Mouse (Mus musculus) heart, embryonic 16.5 days (tissue): ENCODE measurements around the gene Cdkal1. TPM values are rescaled to one million over a fixed set of nuclear protein-coding genes. Genes with fewer than 3 reads are reported as not detected.

ENCODE experiments used
- ATAC-seq: fragments of 200-750 bp; cut with Nextera tagmentation; replicated peaks from 2 replicates; pipeline ENCODE4 v1.8.0; 2017; ENCODE audit warnings: moderate number of reproducible peaks; ENCODE audit not compliant: insufficient read depth, low FRiP score; ENCODE audit errors: extremely low read depth
- H3K27ac ChIP-seq: fragments of 300-500 bp; sonication (generic); 2 replicates; pipeline ENCODE4 v1.5.1; 2014; ENCODE audit warnings: mild to moderate bottlenecking, low read length, control low read depth, moderate library complexity
- H3K27me3 ChIP-seq: fragments of 300-500 bp; sonication (generic); 2 replicates; pipeline ENCODE4 v1.6.1; 2014; ENCODE audit warnings: low read length, mixed read lengths; ENCODE audit not compliant: control insufficient read depth, insufficient read depth
- H3K36me3 ChIP-seq: fragments of 300-500 bp; sonication (generic); 2 replicates; pipeline ENCODE4 v1.6.1; 2014; ENCODE audit not compliant: control insufficient read depth, insufficient read depth
- H3K4me1 ChIP-seq: fragments of 300-500 bp; sonication (generic); 2 replicates; pipeline ENCODE4 v1.6.1; 2014; ENCODE audit warnings: low read length, mixed read lengths; ENCODE audit not compliant: control insufficient read depth, insufficient read depth
- H3K4me2 ChIP-seq: fragments of 300-500 bp; sonication (generic); 2 replicates; pipeline ENCODE4 v1.6.1; 2014; ENCODE audit warnings: low read depth, mild to moderate bottlenecking, control low read depth, low read length
- H3K4me3 ChIP-seq: fragments of 300-500 bp; sonication (generic); 2 replicates; pipeline ENCODE4 v1.5.1; 2014; ENCODE audit warnings: mild to moderate bottlenecking, control low read depth, low read length
- H3K9ac ChIP-seq: fragments of 300-500 bp; sonication (generic); 2 replicates; pipeline ENCODE4 v1.6.1; 2014; ENCODE audit warnings: low read length, control low read depth
- H3K9me3 ChIP-seq: fragments of 300-500 bp; sonication (generic); replicated peaks from 2 replicates; pipeline ENCODE4 v1.6.1; 2016; ENCODE audit warnings: low read length; ENCODE audit not compliant: control insufficient read depth
- WGBS: fragments of 180-500 bp; shearing (Covaris S2); extraction: QIAGEN DNeasy Blood & Tissue Kit; methylation state at CpG from one replicate; pipeline ENCODE4 v1.1.7; 2014; 5-methylcytosine and 5-hydroxymethylcytosine counted together
- polyA plus RNA-seq: library from polyadenylated mRNA; unstranded; fragments of >200 nt; fragmentation: Nextera tagmentation; extraction: Ambion mirVana; gene quantifications from 2 replicates; pipeline ENCODE4 v1.2.1, GENCODE M21; 2015

The Cdkal1 gene
- polyA plus RNA-seq, 1 experiment from 2014 or later = 27.2 TPM

GRCm38 (mm10) chr13:29399908-29400307 is 455.6 kb downstream of the Cdkal1 start:
- H3K9ac ChIP-seq = no peak overlapping the region
- WGBS = 69% methylated on average over 5 of the region's 5 CpGs
- no peak overlapping the region for H3K4me3 ChIP-seq
- H3K36me3 ChIP-seq = no peaks in the 10 kb centered on the region
- H3K27ac ChIP-seq = no peak overlapping the region
- no peaks in the 10 kb centered on the region for H3K27me3 ChIP-seq
- no peak for ATAC-seq
- no peaks in the 10 kb centered on the region for H3K9me3 ChIP-seq
- H3K4me1 ChIP-seq = peaks cover 7% of the 10 kb centered on the region; the same call in 1 of the 2 replicates
- H3K4me2 ChIP-seq = no peak overlapping the region

GRCm38 (mm10) chr13:29398456-29398855 is 457.0 kb downstream of the Cdkal1 start:
- no peak overlapping the region for H3K4me2 ChIP-seq
- ATAC-seq = no peak
- H3K9ac ChIP-seq = no peak overlapping the region
- no peaks in the 10 kb centered on the region for H3K27me3 ChIP-seq
- H3K4me1 ChIP-seq = peaks cover 7% of the 10 kb centered on the region; the same call in 1 of the 2 replicates
- no peaks in the 10 kb centered on the region for H3K9me3 ChIP-seq
- no peak overlapping the region for H3K27ac ChIP-seq
- H3K36me3 ChIP-seq = no peaks in the 10 kb centered on the region
- no peak overlapping the region for H3K4me3 ChIP-seq
- 56% methylated on average over 2 of the region's 2 CpGs for WGBS

GRCm38 (mm10) chr13:29395694-29396093 is 459.8 kb downstream of the Cdkal1 start:
- no peaks in the 10 kb centered on the region for H3K9me3 ChIP-seq
- H3K36me3 ChIP-seq = no peaks in the 10 kb centered on the region
- WGBS = 84% methylated on average over 4 of the region's 4 CpGs
- peaks cover 3% of the 10 kb centered on the region; the same call in 1 of the 2 replicates for H3K4me1 ChIP-seq
- H3K4me3 ChIP-seq = no peak overlapping the region
- H3K4me2 ChIP-seq = no peak overlapping the region
- no peaks in the 10 kb centered on the region for H3K27me3 ChIP-seq
- H3K9ac ChIP-seq = no peak overlapping the region
- no peak for ATAC-seq
- H3K27ac ChIP-seq = no peak overlapping the region

- Histone ChIP-seq H3K9me3 (no peaks in the 10 kb centered on the region; the same call in 1 of the 2 replicates), H3K4me3 (no peak overlapping the region), H3K9ac (no peak overlapping the region), H3K27ac (no peak overlapping the region), H3K36me3 (no peaks in the 10 kb centered on the region), H3K27me3 (no peaks in the 10 kb centered on the region), H3K4me1 (peaks cover 4% of the 10 kb centered on the region; the same call in 1 of the 2 replicates), H3K4me2 (no peak overlapping the region)
- no peak for ATAC-seq
- WGBS = 62% methylated on average over 5 of the region's 5 CpGs
Measured at GRCm38 (mm10) chr13:29390025-29390424, 465.4 kb downstream of the Cdkal1 start.

GRCm38 (mm10) chr13:29388918-29389317 is 466.6 kb downstream of the Cdkal1 start:
- no peak overlapping the region for H3K27ac ChIP-seq

GRCm38 (mm10) chr13:29377572-29377971 is 477.9 kb downstream of the Cdkal1 start:
- H3K4me2 ChIP-seq = no peak overlapping the region
- H3K4me3 ChIP-seq = no peak overlapping the region
- no peak overlapping the region for H3K9ac ChIP-seq
- no peaks in the 10 kb centered on the region for H3K27me3 ChIP-seq
- 50% methylated on average over 2 of the region's 2 CpGs for WGBS
- H3K27ac ChIP-seq = peak overlapping the region; percentile 87
- ATAC-seq = peak; percentile 97
- no peaks in the 10 kb centered on the region for H3K9me3 ChIP-seq
- peaks cover 11% of the 10 kb centered on the region; the same call in 1 of the 2 replicates for H3K4me1 ChIP-seq
- no peaks in the 10 kb centered on the region for H3K36me3 ChIP-seq

More at GRCm38 (mm10) chr13:29388918-29389317, 466.6 kb downstream of the Cdkal1 start:
- 47% methylated on average over 3 of the region's 3 CpGs for WGBS
- H3K4me2 ChIP-seq = no peak overlapping the region
- H3K36me3 ChIP-seq = no peaks in the 10 kb centered on the region
- ATAC-seq = 0 out of 2 replicates have a peak, but pooled peaks have one; percentile 52
- H3K4me3 ChIP-seq = no peak overlapping the region
- H3K27me3 ChIP-seq = no peaks in the 10 kb centered on the region
- H3K9ac ChIP-seq = no peak overlapping the region
- peaks cover 4% of the 10 kb centered on the region; the same call in 1 of the 2 replicates for H3K4me1 ChIP-seq
- no peaks in the 10 kb centered on the region; the same call in 1 of the 2 replicates for H3K9me3 ChIP-seq

GRCm38 (mm10) chr13:29371916-29372315 is 483.6 kb downstream of the Cdkal1 start:
- H3K27me3 ChIP-seq = no peaks in the 10 kb centered on the region
- peak; percentile 82 for ATAC-seq
- H3K4me2 ChIP-seq = no peak overlapping the region
- H3K9me3 ChIP-seq = no peaks in the 10 kb centered on the region
- H3K36me3 ChIP-seq = no peaks in the 10 kb centered on the region
- H3K9ac ChIP-seq = peak overlapping the region; percentile 2; the same call in 1 of the 2 replicates
- 19% methylated on average over 3 of the region's 3 CpGs for WGBS
- no peak overlapping the region for H3K4me3 ChIP-seq
- H3K4me1 ChIP-seq = peaks cover 19% of the 10 kb centered on the region
- peak overlapping the region; percentile 73 for H3K27ac ChIP-seq

- Histone ChIP-seq H3K27me3 (no peaks in the 10 kb centered on the region), H3K27ac (no peak overlapping the region; the same call in 1 of the 2 replicates), H3K4me2 (no peak overlapping the region), H3K4me1 (peaks cover 19% of the 10 kb centered on the region), H3K36me3 (no peaks in the 10 kb centered on the region), H3K9ac (no peak overlapping the region), H3K4me3 (no peak overlapping the region), H3K9me3 (no peaks in the 10 kb centered on the region)
- ATAC-seq = no peak
- 63% methylated on average over 4 of the region's 4 CpGs for WGBS
Measured at GRCm38 (mm10) chr13:29371466-29371771, 484.1 kb downstream of the Cdkal1 start.

GRCm38 (mm10) chr13:29370731-29371465 is 484.6 kb downstream of the Cdkal1 start:
- H3K9me3 ChIP-seq = no peaks in the 10 kb centered on the region
- no peak overlapping the region for H3K9ac ChIP-seq
- peaks cover 19% of the 10 kb centered on the region for H3K4me1 ChIP-seq
- H3K27me3 ChIP-seq = no peaks in the 10 kb centered on the region
- H3K36me3 ChIP-seq = no peaks in the 10 kb centered on the region
- no peak for ATAC-seq
- WGBS = 36% methylated on average over 5 of the region's 5 CpGs
- H3K4me2 ChIP-seq = no peak overlapping the region
- peak overlapping the region; percentile 9; the same call in 1 of the 2 replicates for H3K27ac ChIP-seq
- H3K4me3 ChIP-seq = no peak overlapping the region
